Mouse (Mus musculus): ENCODE measurements at regions not wholly inside any gene's neighbourhood (a gene's known extent, or its start where the extent isn't known, plus 50 kb on each side); places are given as distances from the start of the nearest gene placed in this dataset.
A peak's percentile ranks its signal among the peaks of the same experiment; 100 is the strongest.

GRCm38 (mm10) chr13:64007688-64008087 is 81.3 kb downstream of the Hsd17b3 start:
- 85% methylated on average over 2 of the region's 2 CpGs for WGBS
- no peak overlapping the region for H3K9ac ChIP-seq

DNA sequence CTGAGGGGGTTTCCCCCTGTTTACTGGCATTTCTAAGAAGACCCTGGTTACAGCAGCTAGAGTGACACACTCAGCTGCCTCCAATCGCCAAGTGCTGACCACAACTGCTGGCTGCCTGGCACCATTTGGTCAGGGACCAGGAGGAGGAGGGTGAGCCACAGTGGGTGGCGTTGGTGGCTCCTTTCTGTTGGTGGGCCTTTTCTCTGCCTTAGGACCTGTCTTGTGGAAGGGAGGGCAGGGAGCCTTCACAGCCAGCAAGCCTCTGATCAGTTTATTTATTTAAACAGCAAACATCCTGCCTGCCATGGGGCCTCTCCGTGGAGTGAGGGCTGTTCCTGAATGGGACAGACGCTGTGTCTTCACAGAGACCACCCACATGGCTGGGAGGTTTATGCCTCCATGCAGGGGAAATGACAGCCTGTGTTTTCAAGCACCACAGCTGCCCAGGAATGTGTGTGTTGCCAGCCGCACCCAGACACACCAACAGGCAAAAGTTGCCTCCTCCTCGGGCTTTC is 86.0 kb downstream of the Hsd17b3 start:
- H3K4me2 ChIP-seq, result no peak overlapping the region
- H3K4me3 ChIP-seq (replicated peaks), result no peak overlapping the region
- no peaks in the 10 kb centered on the region for H3K36me3 ChIP-seq (replicated peaks)
- peaks cover 48% of the 10 kb centered on the region for H3K27me3 ChIP-seq
- no peak overlapping the region for H3K27ac ChIP-seq
- no peak overlapping the region for H3K9ac ChIP-seq
- H3K4me1 ChIP-seq, result peaks cover 22% of the 10 kb centered on the region
- no peaks in the 10 kb centered on the region for H3K9me3 ChIP-seq
- peak; percentile 64 for ATAC-seq (ENCODE audit: low FRiP score)
- 5% methylated on average over 6 of the region's 6 CpGs for WGBS

More at GRCm38 (mm10) chr13:64007688-64008087, 81.3 kb downstream of the Hsd17b3 start:
- H3K27me3 ChIP-seq, result peaks cover 19% of the 10 kb centered on the region
- no peaks in the 10 kb centered on the region for H3K36me3 ChIP-seq (replicated peaks)
- H3K4me1 ChIP-seq, result peaks cover 12% of the 10 kb centered on the region
- H3K27ac ChIP-seq, result no peak overlapping the region
- ATAC-seq (ENCODE audit: low FRiP score), result no peak
- H3K9me3 ChIP-seq, result no peaks in the 10 kb centered on the region
- H3K4me2 ChIP-seq, result no peak overlapping the region
- no peak overlapping the region for H3K4me3 ChIP-seq (replicated peaks)

DNA sequence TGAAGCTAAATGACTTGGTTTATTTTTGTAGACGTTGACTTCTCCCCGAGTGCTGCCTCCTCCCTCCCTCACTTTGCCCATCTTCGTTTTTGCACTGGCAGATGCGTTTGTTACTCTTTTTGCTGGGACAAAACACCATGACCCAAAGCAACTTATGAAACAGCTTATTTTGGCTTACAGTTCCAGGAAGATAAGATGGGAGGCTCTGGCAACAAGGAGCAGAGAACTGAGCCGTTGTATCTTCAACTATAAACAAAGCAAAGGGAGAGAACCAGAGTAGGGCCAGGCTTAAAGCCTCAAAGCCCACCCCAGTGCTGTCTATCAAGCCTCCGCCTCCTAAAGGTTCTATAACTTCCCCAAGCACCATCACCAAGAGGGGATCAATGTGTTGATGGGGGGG is 88.7 kb downstream of the Hsd17b3 start:
- H3K36me3 ChIP-seq (replicated peaks), result no peaks in the 10 kb centered on the region
- no peak overlapping the region for H3K9ac ChIP-seq
- no peaks in the 10 kb centered on the region for H3K9me3 ChIP-seq
- peaks cover 45% of the 10 kb centered on the region for H3K27me3 ChIP-seq
- no peak overlapping the region for H3K4me2 ChIP-seq
- H3K4me3 ChIP-seq (replicated peaks), result no peak overlapping the region
- H3K27ac ChIP-seq, result no peak overlapping the region
- ATAC-seq (ENCODE audit: low FRiP score), result no peak
- peaks cover 22% of the 10 kb centered on the region for H3K4me1 ChIP-seq
- 85% methylated on average over 6 of the region's 6 CpGs for WGBS

DNA sequence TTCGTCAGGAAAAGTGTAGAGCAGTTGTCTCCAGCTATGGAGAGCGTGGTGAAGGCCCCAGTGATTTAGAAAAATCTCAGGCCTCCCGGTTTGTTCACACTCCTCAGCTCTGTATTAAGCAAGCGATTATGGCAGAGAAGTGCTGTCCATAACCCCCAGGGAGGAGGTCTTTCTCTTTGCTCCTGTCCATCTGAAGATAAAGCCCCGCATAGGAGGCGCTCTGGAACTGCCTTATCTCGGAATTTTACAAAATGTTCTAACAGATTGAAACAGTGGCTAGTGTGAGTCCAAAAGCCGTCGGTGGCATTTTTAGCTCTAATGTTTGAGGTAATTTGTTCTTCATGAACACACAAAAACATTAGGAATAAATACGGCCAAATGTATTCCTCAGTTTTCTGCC is 90.4 kb downstream of the Hsd17b3 start:
- Histone ChIP-seq H3K4me2 (no peak overlapping the region), H3K27ac (no peak overlapping the region), H3K27me3 (peaks cover 50% of the 10 kb centered on the region), H3K4me1 (peaks cover 19% of the 10 kb centered on the region), H3K36me3 (replicated peaks) (no peaks in the 10 kb centered on the region), H3K9me3 (no peaks in the 10 kb centered on the region), H3K4me3 (replicated peaks) (no peak overlapping the region), H3K9ac (no peak overlapping the region)
- no peak for ATAC-seq (ENCODE audit: low FRiP score)
- WGBS, result 59% methylated on average over 10 of the region's 10 CpGs

DNA sequence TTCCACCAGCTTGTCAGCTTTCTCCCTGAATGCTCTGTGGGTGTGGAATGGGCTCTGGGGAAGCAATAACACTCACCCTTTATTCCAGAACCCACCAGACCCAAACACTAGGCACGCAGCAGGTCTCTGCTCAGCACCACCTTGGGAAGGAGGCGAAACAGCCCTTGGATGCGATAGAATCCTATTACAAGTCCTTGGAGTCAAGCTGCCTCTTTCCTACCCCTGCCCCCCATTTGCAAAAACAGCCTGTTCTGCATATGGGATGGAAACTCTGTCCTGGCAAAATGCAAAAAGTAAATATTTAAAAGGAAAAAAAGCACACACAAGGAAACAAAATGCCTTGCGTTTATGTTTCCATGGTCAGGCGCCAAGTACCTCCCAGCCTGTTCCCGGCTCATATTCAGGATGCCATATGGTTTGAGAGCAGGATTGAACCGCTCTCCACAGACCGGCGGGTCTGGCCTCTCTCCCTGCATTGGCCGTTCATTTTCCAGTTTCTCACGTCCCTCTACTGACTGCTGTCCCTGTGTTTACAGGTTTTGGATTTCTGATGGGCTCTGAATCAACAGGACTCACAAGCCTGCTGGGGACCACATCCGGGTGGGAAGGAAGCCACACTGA is 95.1 kb downstream of the Hsd17b3 start:
- no peak overlapping the region for H3K4me2 ChIP-seq
- peaks cover 12% of the 10 kb centered on the region for H3K4me1 ChIP-seq
- no peaks in the 10 kb centered on the region for H3K9me3 ChIP-seq
- no peaks in the 10 kb centered on the region for H3K36me3 ChIP-seq (replicated peaks)
- H3K27me3 ChIP-seq, result peaks cover 58% of the 10 kb centered on the region
- H3K27ac ChIP-seq, result no peak overlapping the region
- no peak overlapping the region for H3K4me3 ChIP-seq (replicated peaks)
- H3K9ac ChIP-seq, result no peak overlapping the region
- 86% methylated on average over 12 of the region's 12 CpGs for WGBS
- ATAC-seq (ENCODE audit: low FRiP score), result no peak

DNA sequence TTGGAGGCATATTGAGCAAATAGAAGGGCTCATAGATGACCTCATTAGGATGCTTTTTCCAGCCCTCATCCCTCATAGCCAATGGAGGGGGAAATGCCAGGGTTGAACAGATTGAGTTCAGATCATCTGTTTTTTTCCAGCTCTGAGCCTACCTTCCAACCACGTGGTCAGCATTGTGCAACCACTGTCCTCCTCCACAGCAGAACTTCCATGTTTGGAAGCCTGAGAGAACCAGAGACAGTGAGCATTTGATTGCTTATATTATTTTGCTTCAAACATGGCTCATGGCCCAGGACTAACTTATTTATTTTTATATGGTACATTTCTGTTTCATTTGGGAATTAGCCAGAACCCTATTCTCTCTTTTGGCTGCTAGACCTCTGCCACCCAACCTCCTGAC is 96.0 kb downstream of the Hsd17b3 start:
- Histone ChIP-seq H3K9me3 (no peaks in the 10 kb centered on the region), H3K27ac (no peak overlapping the region), H3K4me1 (peaks cover 7% of the 10 kb centered on the region), H3K4me3 (replicated peaks) (no peak overlapping the region), H3K27me3 (peaks cover 67% of the 10 kb centered on the region), H3K36me3 (replicated peaks) (no peaks in the 10 kb centered on the region), H3K4me2 (no peak overlapping the region), H3K9ac (no peak overlapping the region)
- 79% methylated on average over 1 of the region's 1 CpGs for WGBS
- ATAC-seq (ENCODE audit: low FRiP score), result no peak

DNA sequence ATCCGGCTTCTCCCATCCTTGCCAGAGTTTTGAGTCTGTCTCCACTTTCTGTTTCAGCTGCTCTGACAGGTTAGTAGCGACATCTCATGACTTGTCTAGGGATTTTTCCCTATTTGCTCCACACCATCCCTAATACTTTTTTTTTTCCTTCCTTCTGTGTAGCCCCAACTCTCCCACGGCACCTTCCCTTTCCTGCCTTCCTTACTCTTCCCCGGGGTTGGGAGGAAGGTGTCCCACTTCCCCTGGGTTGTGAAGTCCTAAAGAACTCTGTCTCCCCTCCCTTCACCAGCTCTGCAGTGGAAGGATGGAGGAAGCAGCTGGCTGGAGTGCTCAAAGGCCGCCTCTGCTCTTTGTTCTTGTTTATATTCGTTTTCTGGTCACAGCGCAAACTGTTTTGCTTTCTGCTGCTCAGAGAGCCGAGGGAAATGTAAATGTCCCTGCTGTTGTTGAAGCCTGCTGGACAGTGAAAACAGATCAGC is 98.5 kb downstream of the Hsd17b3 start:
- no peaks in the 10 kb centered on the region for H3K36me3 ChIP-seq (replicated peaks)
- ATAC-seq (ENCODE audit: low FRiP score), result no peak
- H3K4me3 ChIP-seq (replicated peaks), result no peak overlapping the region
- WGBS, result 23% methylated on average over 8 of the region's 8 CpGs
- H3K9ac ChIP-seq, result no peak overlapping the region
- H3K4me2 ChIP-seq, result peak overlapping the region; percentile 27
- H3K4me1 ChIP-seq, result peaks cover 15% of the 10 kb centered on the region
- peak overlapping the region; percentile 53 for H3K27ac ChIP-seq
- peaks cover 89% of the 10 kb centered on the region for H3K27me3 ChIP-seq
- H3K9me3 ChIP-seq, result no peaks in the 10 kb centered on the region

DNA sequence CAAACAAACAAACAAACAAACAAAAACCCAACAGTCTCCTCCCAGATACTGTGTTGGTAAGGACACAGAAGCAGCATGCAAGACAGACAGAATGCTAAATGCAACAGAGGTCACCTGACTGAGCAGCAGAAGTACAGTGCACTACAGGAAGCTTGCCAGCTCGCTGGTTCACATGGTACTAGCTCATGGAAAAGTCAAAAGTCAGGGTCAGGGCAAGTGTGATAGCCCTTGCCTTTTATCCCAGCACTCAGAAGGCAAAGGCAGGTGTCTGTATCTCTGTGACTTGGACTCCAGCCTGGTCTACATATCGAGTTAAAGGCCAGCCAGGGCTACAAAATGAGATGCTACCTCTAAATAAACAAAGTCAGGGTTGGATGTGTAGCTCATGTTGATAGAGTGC is 99.3 kb downstream of the Hsd17b3 start:
- H3K27me3 ChIP-seq, result peaks cover 87% of the 10 kb centered on the region
- H3K9ac ChIP-seq, result no peak overlapping the region
- WGBS, result 84% methylated on average over 2 of the region's 2 CpGs
- H3K4me1 ChIP-seq, result peaks cover 18% of the 10 kb centered on the region
- no peak overlapping the region for H3K27ac ChIP-seq
- H3K4me2 ChIP-seq, result no peak overlapping the region
- H3K36me3 ChIP-seq (replicated peaks), result no peaks in the 10 kb centered on the region
- ATAC-seq (ENCODE audit: low FRiP score), result no peak
- no peaks in the 10 kb centered on the region for H3K9me3 ChIP-seq
- H3K4me3 ChIP-seq (replicated peaks), result no peak overlapping the region

DNA sequence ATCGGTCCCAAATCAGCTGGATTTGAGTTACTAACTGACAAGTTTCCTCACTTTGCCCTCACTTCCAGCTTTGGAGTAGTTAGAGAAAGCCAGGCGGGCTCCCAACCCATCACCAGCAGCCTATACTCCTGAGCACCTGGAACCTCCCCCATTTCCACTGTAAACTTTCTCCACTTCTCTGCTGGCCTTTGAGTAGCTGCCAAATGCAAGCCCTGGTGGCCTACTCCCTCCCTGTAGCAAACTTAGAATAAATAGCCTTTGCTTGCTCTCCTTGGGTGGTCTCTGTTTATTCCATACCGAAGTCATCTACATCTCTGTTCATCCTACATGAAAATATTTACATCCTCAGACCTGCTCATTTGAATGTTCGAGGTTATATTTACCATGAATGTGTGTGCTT is 100.8 kb downstream of the Hsd17b3 start:
- no peak overlapping the region for H3K27ac ChIP-seq
- no peaks in the 10 kb centered on the region for H3K36me3 ChIP-seq (replicated peaks)
- no peak overlapping the region for H3K4me3 ChIP-seq (replicated peaks)
- H3K9ac ChIP-seq, result no peak overlapping the region
- peaks cover 20% of the 10 kb centered on the region for H3K4me1 ChIP-seq
- peaks cover 84% of the 10 kb centered on the region for H3K27me3 ChIP-seq
- no peaks in the 10 kb centered on the region for H3K9me3 ChIP-seq
- H3K4me2 ChIP-seq, result no peak overlapping the region
- WGBS, result 88% methylated on average over 4 of the region's 4 CpGs
- ATAC-seq (ENCODE audit: low FRiP score), result no peak

DNA sequence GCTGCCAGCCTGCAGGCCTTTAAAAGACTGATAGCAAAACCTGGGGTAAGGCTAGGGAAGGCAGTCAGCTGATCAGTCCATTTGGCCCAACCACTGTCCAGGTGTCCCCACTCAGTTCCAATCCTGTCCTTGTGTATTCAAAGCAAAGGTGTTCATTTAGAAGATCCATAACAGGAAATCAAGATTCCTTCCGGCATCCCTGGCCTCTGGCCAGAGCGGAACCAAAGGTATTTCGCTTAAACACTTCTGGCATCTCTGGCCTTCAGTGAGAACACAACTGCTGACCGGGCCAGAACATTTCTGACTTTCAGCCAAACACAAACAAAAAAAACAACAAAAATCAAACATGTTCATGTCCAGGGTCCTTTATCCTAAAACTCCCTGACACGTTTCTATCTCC is 102.3 kb downstream of the Hsd17b3 start:
- peaks cover 84% of the 10 kb centered on the region for H3K27me3 ChIP-seq
- 85% methylated on average over 5 of the region's 5 CpGs for WGBS
- no peak overlapping the region for H3K4me3 ChIP-seq (replicated peaks)
- H3K9ac ChIP-seq, result no peak overlapping the region
- H3K4me2 ChIP-seq, result no peak overlapping the region
- H3K4me1 ChIP-seq, result peaks cover 20% of the 10 kb centered on the region
- H3K9me3 ChIP-seq, result no peaks in the 10 kb centered on the region
- no peaks in the 10 kb centered on the region for H3K36me3 ChIP-seq (replicated peaks)
- H3K27ac ChIP-seq, result no peak overlapping the region
- ATAC-seq (ENCODE audit: low FRiP score), result no peak

DNA sequence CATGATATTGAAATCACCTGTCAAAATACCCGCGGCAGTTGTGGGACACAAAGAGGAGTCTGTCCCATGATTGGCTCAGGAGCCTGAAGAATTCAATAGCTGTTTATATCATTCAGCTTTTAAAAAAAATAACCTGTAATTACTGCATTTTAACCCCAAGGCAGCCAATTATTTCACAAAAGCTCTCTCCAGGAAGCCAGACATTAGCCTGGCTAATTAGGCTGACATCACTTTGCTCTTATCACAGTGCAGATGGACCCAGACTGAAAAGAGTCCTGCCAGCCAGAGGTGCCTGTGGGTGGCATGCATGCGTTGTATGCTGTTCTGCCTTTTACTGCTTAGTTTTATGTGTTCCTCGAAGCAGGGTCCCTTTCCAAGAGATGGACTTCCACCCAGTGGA is 103.4 kb downstream of the Hsd17b3 start:
- Histone ChIP-seq H3K4me3 (replicated peaks) (no peak overlapping the region), H3K9ac (no peak overlapping the region), H3K36me3 (replicated peaks) (no peaks in the 10 kb centered on the region), H3K4me2 (no peak overlapping the region), H3K9me3 (no peaks in the 10 kb centered on the region), H3K27me3 (peaks cover 84% of the 10 kb centered on the region), H3K4me1 (peaks cover 19% of the 10 kb centered on the region), H3K27ac (no peak overlapping the region)
- peak; percentile 95 for ATAC-seq (ENCODE audit: low FRiP score)
- 5% methylated on average over 4 of the region's 4 CpGs for WGBS

DNA sequence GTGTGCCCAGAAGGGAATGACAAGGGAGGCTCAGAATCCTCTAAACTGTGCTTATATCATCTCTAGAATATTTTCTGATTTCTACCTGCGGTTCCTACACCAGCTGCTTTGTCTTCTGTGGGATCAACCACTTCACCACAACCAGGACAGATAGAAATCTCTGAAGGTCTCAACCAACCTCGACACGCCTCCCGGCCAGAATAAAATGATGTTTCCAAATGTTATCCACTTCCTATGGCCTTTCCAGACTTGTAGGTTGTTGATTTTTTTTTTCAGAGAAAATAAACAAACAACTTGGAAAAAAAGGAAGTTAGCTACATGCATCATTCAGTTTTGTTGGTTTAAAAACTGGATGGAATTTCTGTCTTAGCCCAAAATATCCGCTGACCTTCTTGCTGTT is 103.9 kb downstream of the Hsd17b3 start:
- 75% methylated on average over 5 of the region's 5 CpGs for WGBS
- Histone ChIP-seq H3K27ac (no peak overlapping the region), H3K4me3 (replicated peaks) (no peak overlapping the region), H3K27me3 (peaks cover 86% of the 10 kb centered on the region), H3K9ac (no peak overlapping the region), H3K9me3 (no peaks in the 10 kb centered on the region), H3K36me3 (replicated peaks) (no peaks in the 10 kb centered on the region), H3K4me2 (no peak overlapping the region), H3K4me1 (peaks cover 22% of the 10 kb centered on the region)
- no peak for ATAC-seq (ENCODE audit: low FRiP score)

GRCm38 (mm10) chr13:63980012-63980691 is 108.9 kb downstream of the Hsd17b3 start:
- Histone ChIP-seq H3K4me1 (peaks cover 22% of the 10 kb centered on the region), H3K4me2 (no peak overlapping the region), H3K27ac (0 out of 2 replicates have a peak overlapping the region, but pooled peaks have one; percentile 25), H3K9ac (no peak overlapping the region), H3K4me3 (replicated peaks) (no peak overlapping the region), H3K9me3 (no peaks in the 10 kb centered on the region), H3K27me3 (peaks cover 89% of the 10 kb centered on the region), H3K36me3 (replicated peaks) (no peaks in the 10 kb centered on the region)
- under 1% methylated on average over 7 of the region's 7 CpGs for WGBS
- peak; percentile 78 for ATAC-seq (ENCODE audit: low FRiP score)

All from forebrain, embryonic 12.5 days (tissue).